Mouse (Mus musculus) thymus, adult 18-20 months (tissue): Measurements from ENCODE around the gene Ttll4.

Experiments
- DNase-seq, 2 experiments: peaks; one replicate each; pipeline ENCODE4 v3.0.0; 2022; ENCODE audit warnings: mixed read lengths in 2 of 2

The Ttll4 gene

DNA sequence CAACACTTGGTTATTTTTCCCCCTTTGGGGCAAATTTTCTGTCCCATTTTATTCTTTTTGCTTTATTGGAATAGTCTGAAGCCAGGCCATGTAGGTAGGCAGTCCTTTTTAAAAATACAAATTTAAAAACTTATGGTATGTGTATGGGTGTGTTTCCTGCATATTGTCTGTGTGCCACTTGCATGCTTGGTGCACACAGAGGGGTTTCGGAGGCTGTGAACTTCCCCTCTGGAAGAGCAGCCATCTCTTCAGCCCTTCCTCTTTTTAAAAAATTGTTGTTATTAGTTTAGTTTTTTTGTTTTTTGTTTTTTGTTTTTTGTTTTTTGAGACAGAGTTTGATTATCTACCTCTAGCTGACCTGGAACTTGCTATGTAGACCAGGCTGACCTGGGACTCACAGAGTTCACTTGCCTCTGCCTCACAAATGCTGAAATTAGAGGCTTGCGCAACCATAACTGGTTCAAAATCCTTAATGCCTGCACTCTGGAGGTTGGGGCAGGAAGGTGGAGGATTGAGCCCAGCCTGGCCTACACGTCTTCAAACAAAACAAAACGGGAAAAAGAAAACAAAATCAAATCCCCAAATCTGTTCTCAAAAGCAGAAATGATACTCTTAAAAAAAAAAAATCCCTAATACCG is 51.0 kb downstream of the Ttll4 start:
- no peak for DNase-seq

DNA sequence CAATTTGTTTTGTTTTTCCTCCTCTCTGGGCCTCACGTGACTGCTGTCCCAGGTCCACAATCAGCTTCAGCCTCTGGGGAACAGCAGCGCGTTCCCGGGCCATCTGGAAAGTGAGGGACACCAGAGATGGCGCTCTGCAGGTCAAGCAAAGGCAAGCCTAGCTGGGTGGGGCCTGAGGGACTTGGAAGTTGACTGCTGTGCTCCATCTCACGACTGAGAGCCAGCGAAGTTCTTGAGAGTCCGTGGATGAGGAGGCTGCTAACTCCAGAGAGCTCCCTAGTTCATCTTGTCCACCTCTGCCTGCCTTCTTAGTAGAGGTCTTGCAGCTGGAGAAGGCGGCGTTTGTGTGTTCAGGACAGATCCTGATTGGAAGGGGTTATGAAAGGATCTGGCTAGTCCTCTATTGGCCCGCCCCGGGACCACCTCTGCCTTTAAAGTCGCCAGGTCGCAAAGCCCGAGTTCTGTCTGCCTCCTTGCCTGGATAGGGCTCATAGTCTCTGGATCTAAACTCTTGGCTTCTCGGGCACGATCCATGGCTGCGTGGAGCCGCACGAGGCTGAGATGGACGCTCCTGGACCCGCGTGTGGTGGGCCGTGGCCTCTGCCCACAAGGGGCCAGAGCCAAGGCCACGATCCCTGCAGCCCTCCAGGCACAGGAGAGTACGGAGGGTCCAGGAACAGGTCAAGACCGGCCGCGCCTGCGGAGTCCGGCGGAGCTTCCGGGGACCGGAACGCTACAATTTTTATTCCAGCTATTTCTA is 51.7 kb downstream of the Ttll4 start, which contains the start of gene Cyp27a1:
Gene Cyp27a1 (plus strand): TSS at position 476 of the 760 bp plus-strand sequence.
- DNase-seq: no peak

DNA sequence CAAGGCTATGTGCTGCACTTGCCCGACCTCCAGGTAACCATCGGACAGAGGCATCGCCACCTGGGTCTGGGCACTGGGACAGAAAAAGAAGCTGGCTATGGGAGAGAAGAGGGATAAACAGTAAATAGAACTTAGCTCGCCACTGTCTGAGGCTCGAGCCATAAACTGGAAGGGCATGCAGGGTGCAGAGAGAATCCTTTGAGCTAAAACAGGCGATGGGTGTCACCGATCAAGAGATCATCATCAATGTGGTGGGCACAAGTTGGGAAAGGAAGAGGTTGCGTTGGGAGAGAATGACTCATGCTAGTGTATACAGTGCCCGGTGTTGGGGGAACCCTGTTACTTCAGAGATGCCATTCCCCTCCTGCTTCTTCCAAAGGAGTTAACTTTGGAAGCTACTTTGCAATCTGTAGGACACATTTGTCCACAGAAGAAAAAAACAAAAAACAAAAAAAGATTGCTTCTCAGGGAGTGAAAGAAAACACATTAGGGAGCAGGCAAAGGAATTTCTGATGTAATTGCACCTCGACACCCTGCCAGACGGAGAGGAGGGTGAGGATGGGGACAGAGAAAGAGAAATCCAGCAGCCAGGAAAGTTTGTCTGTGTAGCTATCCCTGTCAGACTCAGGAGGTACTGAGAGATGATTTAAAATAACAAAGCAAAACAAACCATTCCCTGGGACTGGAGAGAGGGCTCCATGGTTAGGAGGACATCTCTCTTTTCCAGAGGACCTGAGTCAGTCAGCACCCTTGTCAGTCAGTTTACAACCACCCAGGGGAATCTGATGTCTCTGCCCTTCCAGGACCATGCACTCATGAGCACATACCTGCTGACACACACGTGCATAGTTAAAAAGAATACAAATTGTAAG is 52.5 kb downstream of the Ttll4 start:
- DNase-seq: no peak

DNA sequence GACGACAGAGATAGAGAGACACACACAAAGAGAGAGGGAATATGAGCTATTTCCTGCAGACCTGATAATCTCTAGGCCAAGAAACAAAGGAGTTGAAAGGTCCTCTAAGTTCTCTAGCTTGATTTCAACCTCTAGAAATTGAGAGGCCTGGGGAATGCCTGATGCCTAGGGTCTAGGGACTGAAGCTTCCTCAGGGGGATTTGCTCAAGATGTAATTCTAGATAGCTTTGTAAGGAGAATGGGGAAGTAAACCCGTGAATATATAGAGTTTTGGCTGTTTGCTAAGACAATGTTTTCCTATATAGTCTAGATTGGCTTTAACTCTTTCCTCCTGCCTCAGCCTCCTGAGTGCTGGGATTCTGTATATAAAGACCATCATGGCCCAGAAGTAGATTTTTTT is 53.4 kb downstream of the Ttll4 start:
- DNase-seq: no peak

DNA sequence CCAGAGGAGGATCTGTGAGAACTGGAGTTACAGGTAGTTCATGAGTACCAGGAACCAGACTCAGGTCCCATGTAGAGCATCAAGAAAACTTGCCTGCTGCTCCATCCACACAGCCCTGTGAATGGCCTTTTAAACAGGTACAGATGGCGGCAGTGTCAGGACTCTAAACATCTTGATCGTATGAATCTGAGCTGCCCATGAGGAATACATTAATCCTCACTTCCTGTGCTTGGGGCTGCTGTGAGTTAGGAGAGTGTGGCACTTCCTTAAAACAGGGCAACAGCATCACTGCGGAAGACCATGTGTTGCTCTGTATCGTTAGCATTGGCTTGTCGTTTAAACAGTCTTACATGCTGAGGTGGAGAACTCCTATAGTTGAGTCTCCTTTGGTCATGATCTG is 53.9 kb downstream of the Ttll4 start:
- DNase-seq: no peak

DNA sequence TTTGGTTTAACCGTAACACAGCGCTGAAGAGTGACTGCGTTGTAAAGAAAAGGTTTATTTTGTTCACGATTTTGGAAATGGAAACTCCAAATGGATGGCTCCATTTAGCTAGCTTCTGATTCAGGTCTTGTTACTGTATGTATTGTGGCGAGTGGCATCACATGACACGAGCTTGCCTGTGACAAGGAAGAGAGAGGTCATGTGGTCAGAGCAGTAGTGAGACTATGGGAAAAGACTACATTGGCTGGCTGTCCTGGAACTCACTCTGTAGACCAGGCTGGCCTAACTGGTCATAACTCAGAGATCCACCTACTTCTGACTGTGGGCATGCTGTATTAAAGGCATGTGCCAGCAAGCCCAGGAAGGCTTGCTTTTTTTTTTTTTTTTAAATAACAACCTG is 54.3 kb downstream of the Ttll4 start:
- DNase-seq: no peak

- no peak for DNase-seq
These were observed 56.6 kb downstream of the Ttll4 start for GRCm38 (mm10) chr1:74718113-74718512.

DNA sequence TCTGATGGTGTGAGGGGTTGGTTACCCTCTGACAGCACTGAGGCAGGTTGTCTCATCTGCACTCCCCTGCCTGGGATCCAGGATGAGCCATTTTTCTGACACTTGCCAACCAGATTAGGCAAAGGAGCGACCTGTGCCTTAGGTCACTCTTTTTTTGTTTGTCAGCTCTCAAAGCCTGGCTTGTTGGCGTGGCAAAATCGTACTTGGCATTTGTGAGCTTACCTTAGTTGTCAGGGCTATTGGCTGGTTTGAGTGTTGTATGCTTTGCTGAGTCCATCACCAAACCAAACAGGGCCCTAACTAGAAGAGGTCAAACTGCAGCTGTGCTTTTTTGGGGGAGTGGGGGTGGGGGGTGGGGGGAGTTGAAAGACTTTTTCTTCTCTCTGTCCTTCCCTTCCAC is 57.7 kb downstream of the Ttll4 start:
- DNase-seq: no peak

DNA sequence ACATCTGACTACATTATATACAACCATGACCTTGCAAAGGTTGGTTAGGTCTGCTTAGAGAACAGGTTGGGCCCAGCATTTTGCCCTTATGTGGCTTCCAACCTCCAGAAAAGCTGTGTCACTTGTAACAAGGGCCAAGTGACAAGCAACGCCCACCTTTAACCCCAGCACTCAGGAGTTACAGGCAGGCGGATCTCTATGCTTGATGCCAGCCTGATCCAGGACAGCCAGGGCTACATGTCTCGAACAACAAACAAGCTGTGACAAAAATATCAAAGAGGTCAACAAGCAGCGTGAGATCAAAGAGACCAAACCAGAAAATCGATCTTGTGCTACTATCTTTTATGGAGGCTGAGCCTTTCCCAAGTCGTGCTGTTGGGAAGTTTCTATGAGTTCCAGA is 60.1 kb downstream of the Ttll4 start:
- DNase-seq: no peak

DNA sequence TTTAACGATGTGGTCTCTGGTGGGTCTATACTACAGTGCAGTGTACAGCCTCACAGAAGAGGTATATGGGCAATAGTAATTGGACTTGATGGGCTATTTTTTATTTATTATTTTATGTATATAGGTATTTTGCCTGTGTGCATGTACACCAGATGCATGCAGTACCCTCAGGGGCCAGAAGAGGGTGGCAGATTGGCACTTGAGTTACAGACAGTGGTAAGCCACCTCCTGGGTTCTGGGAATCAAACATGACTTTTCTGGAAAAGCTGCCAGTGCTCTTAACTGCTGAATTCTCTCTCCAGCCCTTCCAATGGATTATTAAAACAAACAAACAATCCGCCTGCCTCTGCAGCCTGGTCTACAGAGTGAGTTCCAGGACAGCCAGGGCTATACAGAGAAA is 62.2 kb downstream of the Ttll4 start:
- no peak for DNase-seq

DNA sequence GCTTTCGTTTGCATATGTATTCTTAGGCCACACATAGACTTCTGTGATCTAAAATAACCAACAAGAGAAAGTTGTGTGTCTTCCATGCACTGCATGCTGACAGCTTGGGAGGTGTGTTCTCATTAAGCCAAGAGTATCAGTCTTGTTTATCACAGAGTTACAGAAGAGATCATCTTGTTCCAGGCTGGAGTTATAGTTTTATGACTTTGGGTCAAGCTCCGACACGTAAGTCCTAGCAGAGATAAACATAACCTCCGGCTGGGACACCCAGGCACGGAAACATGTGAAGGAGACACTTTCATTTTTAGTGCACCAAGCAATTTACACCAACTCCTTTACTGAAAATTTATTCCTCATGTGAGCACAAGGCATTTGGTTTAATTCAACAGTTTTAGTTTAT is 64.6 kb downstream of the Ttll4 start:
- DNase-seq: no peak

GRCm38 (mm10) chr1:74726674-74727073 is 65.1 kb downstream of the Ttll4 start:
- no peak for DNase-seq

GRCm38 (mm10) chr1:74728446-74728845 is 66.9 kb downstream of the Ttll4 start:
- DNase-seq: no peak

- no peak for DNase-seq
These were observed 75.4 kb downstream of the Ttll4 start for GRCm38 (mm10) chr1:74736977-74737376.

DNA sequence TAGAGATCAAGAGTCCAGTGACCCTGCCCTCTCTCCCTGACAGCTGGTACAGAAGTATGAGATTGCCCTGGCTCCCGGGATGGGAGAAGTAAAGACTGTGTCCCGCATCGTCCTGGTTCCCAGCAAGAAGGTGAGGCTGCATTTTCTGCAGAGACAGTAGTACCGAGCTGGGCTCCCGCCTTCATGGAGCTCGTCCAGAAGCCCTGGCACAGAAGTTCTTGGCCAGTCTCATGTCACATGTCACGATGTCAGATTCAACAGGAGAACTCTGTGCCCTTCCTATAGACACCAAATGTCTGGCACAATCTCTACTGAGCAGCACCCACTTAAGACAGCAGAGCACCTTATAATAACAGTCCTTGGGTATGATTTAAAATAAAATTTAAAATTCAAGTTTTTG is 76.0 kb downstream of the Ttll4 start:
- DNase-seq: no peak

GRCm38 (mm10) chr1:74740846-74741245 is 79.3 kb downstream of the Ttll4 start:
- no peak for DNase-seq

DNA sequence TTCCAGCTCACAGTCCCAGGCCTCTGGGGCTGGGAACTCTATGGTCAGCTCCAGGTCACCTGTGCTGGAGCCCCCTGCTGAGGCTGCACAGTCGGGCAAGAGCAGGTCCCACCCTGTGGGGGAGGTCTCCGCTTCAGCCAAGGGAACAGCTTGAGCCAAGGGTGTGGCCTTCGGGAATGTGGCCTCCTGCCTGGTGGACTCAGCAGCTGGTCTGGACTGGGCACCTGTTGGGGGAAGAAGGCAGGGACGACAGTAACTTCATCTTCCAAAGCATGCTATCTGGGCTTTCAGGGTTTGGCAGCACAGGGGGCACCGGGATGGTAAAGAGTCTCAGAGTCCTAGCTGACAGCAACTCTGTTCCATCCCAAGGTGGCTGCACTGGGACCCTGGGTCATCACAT is 85.8 kb downstream of the Ttll4 start:
- DNase-seq: no peak

DNA sequence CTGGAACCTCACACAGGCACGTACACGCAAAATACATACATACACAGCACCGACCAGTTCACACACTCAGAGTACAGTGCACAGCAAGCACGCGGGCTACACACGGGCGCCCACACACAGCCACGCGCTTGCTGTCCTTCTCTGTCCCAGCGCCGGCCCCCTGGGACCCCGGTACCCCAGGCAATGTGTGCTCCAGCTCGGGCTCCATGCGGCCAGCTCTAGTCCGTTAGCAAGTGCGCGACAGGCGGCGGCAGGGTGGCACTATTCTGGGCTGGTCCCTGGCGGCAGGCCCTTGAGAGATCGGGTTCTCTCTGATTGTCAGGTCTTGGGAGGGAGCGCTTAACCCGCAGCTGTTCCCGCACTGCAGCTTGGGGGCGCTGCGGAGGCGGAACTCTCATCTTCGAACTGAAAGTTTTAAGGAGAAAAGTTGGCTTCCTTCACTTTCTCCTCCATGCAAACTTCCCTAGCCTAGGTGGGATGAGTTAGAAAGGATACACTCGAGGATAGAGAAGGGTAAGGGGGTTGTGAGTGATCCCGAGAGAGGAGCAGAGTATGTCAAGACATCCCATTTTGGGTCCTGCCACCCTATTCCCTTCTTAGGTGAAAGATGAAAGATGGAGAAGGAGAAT is 87.2 kb downstream of the Ttll4 start, which contains the start of gene Prkag3:
Gene Prkag3 (minus strand): TSS at position 579 of the 629 bp plus-strand sequence.
- peak in 1 of 2 experiments; percentile 17 for DNase-seq

- DNase-seq: no peak
These were observed 87.8 kb downstream of the Ttll4 start for GRCm38 (mm10) chr1:74749301-74749700.

GRCm38 (mm10) chr1:74750683-74751082 is 89.1 kb downstream of the Ttll4 start:
- no peak for DNase-seq

- DNase-seq: no peak
These were observed 90.6 kb downstream of the Ttll4 start for GRCm38 (mm10) chr1:74752150-74752549.

- no peak for DNase-seq
These were observed 91.3 kb downstream of the Ttll4 start for GRCm38 (mm10) chr1:74752833-74753232.
